Mouse (Mus musculus) hindbrain, postnatal 0 days (tissue): ENCODE measurements around the gene Nrp1. TPM values are rescaled to one million over a fixed set of nuclear protein-coding genes. Genes with fewer than 3 reads are reported as not detected.
A peak's percentile ranks its signal among the peaks of the same experiment; 100 is the strongest.

Experiments
- ATAC-seq: fragments of 200-750 bp; cut with Nextera tagmentation; 2 replicates; pipeline ENCODE4 v1.8.0; 2017; ENCODE audit warnings: mild to moderate bottlenecking, moderate TSS enrichment, moderate library complexity
- DNase-seq: peaks from one replicate; pipeline ENCODE4 v3.0.0-alpha.2; 2015; ENCODE audit warnings: low spot score
- H3K27ac ChIP-seq: fragments of 300-500 bp; sonication (generic); 2 replicates; pipeline ENCODE4 v1.5.1; 2014; ENCODE audit warnings: mild to moderate bottlenecking
- H3K27me3 ChIP-seq: fragments of 300-500 bp; sonication (generic); 2 replicates; pipeline ENCODE4 v1.6.1; 2014; ENCODE audit warnings: low read length, mixed read lengths; ENCODE audit not compliant: insufficient read depth
- H3K36me3 ChIP-seq: fragments of 300-500 bp; sonication (generic); 2 replicates; pipeline ENCODE4 v1.6.1; 2014; ENCODE audit warnings: low read length, mixed read lengths; ENCODE audit not compliant: insufficient read depth
- H3K4me1 ChIP-seq: fragments of 300-500 bp; sonication (generic); 2 replicates; pipeline ENCODE4 v1.6.1; 2014; ENCODE audit warnings: antibody characterized with exemption, low read length, mixed read lengths; ENCODE audit not compliant: insufficient read depth
- H3K4me2 ChIP-seq: fragments of 300-500 bp; sonication (generic); 2 replicates; pipeline ENCODE4 v1.6.1; 2014; ENCODE audit warnings: low read depth, mild to moderate bottlenecking, low read length, moderate library complexity, mixed read lengths
- H3K4me3 ChIP-seq: fragments of 300-500 bp; sonication (generic); 2 replicates; pipeline ENCODE4 v1.5.1; 2014; ENCODE audit warnings: low read length
- H3K9ac ChIP-seq: fragments of 300-500 bp; sonication (generic); replicated peaks from 2 replicates; pipeline ENCODE4 v1.6.1; 2014; ENCODE audit warnings: mild to moderate bottlenecking, low read length, moderate library complexity, mixed read lengths
- H3K9me3 ChIP-seq: fragments of 300-500 bp; sonication (generic); 2 replicates; pipeline ENCODE4 v1.6.1; 2016; ENCODE audit warnings: low read length, mixed read lengths
- CTCF ChIP-seq: IDR thresholded peaks from 2 replicates; pipeline ENCODE4 v1.5.1; 2016; ENCODE audit warnings: antibody characterized with exemption, control low read depth, low read depth
- WGBS: fragments of 180-500 bp; shearing (Covaris S2); extraction: QIAGEN DNeasy Blood & Tissue Kit; methylation state at CpG from one replicate; pipeline ENCODE4 v1.1.7; 2014; 5-methylcytosine and 5-hydroxymethylcytosine counted together
- polyA plus RNA-seq: library from polyadenylated mRNA; unstranded; fragments of >200 nt; fragmentation: Nextera tagmentation; extraction: Ambion mirVana; gene quantifications from 2 replicates; pipeline ENCODE4 v1.2.1, GENCODE M21; 2015
- total RNA-seq: library from RNA; depleted of rRNA; stranded (reverse); fragments of >200 nt; gene quantifications from 2 replicates; pipeline ENCODE4 v1.2.3, GENCODE M21; 2014

Gene Nrp1
- total and polyA plus RNA-seq, 2 experiments from 2014 or later: 44.3 to 51.0 TPM

GRCm38 (mm10) chr8:128396968-128397367 lies 38.6 kb downstream of the Nrp1 start:
- Histone ChIP-seq H3K9me3 (no peaks in the 10 kb centered on the region), H3K27ac (no peak overlapping the region), H3K27me3 (no peaks in the 10 kb centered on the region), H3K4me2 (no peak overlapping the region), H3K4me3 (no peak overlapping the region), H3K4me1 (0 out of 2 replicates have a peak, but pooled peaks cover 4% of the 10 kb centered on the region), H3K9ac (no peak overlapping the region), H3K36me3 (no peaks in the 10 kb centered on the region)
- TF ChIP-seq CTCF: no peak
- 52% methylated on average over 7 of the region's 7 CpGs for WGBS
- ATAC-seq (no peak), DNase-seq (no peak)

GRCm38 (mm10) chr8:128397441-128397840 lies 39.0 kb downstream of the Nrp1 start:
- H3K4me1 ChIP-seq: 0 out of 2 replicates have a peak, but pooled peaks cover 4% of the 10 kb centered on the region
- H3K9ac ChIP-seq: no peak overlapping the region
- no peak for TF ChIP-seq CTCF
- H3K9me3 ChIP-seq: no peaks in the 10 kb centered on the region
- WGBS: 49% methylated on average over 3 of the region's 3 CpGs
- ATAC-seq: no peak
- H3K4me3 ChIP-seq: no peak overlapping the region
- H3K36me3 ChIP-seq: no peaks in the 10 kb centered on the region
- no peak overlapping the region for H3K4me2 ChIP-seq
- no peaks in the 10 kb centered on the region for H3K27me3 ChIP-seq
- H3K27ac ChIP-seq: no peak overlapping the region
- DNase-seq: no peak

GRCm38 (mm10) chr8:128398472-128399091 lies 40.2 kb downstream of the Nrp1 start:
- DNase-seq (no peak), ATAC-seq (no peak)
- H3K9ac ChIP-seq: no peak overlapping the region
- H3K9me3 ChIP-seq: no peaks in the 10 kb centered on the region
- 0 out of 2 replicates have a peak, but pooled peaks cover 4% of the 10 kb centered on the region for H3K4me1 ChIP-seq
- no peak overlapping the region for H3K4me2 ChIP-seq
- H3K4me3 ChIP-seq: no peak overlapping the region
- H3K27ac ChIP-seq: no peak overlapping the region
- H3K36me3 ChIP-seq: no peaks in the 10 kb centered on the region
- H3K27me3 ChIP-seq: no peaks in the 10 kb centered on the region
- WGBS: 63% methylated on average over 11 of the region's 11 CpGs
- no peak for TF ChIP-seq CTCF

DNA sequence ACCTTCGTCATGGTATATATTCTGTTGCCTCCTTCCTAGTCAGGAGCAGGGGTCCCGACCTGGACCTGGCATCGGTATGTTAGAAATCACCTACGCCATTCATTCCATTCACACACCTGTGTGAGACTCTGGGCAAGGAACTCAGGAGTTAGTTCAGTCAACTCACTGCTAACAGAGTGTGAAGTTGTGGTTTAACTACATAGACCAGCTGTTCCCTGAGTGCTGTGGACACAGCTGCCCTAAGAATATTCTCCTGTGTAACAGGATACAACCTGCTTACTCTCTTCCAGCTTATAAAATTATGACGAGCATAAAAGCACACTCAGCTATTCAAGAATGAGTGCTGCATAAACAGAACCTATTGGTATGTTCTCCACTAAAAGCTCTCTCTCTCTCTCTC lies 41.9 kb downstream of the Nrp1 start:
- 83% methylated on average over 5 of the region's 5 CpGs for WGBS

GRCm38 (mm10) chr8:128404876-128405275 lies 46.5 kb downstream of the Nrp1 start:
- DNase-seq: no peak
- H3K4me2 ChIP-seq: no peak overlapping the region

More for the DNA sequence above, 41.9 kb downstream of the Nrp1 start:
- Histone ChIP-seq H3K27ac (no peak overlapping the region), H3K9ac (no peak overlapping the region), H3K36me3 (no peaks in the 10 kb centered on the region), H3K27me3 (no peaks in the 10 kb centered on the region), H3K4me3 (no peak overlapping the region), H3K9me3 (no peaks in the 10 kb centered on the region), H3K4me1 (0 out of 2 replicates have a peak, but pooled peaks cover 4% of the 10 kb centered on the region), H3K4me2 (no peak overlapping the region)
- DNase-seq (no peak), ATAC-seq (no peak)
- no peak for TF ChIP-seq CTCF

GRCm38 (mm10) chr8:128413381-128413780 lies 55.0 kb downstream of the Nrp1 start:
- no peak overlapping the region for H3K9ac ChIP-seq
- no peaks in the 10 kb centered on the region for H3K9me3 ChIP-seq
- H3K36me3 ChIP-seq: no peaks in the 10 kb centered on the region
- TF ChIP-seq CTCF: no peak
- DNase-seq (peak; percentile 24), ATAC-seq (no peak)
- H3K4me3 ChIP-seq: no peak overlapping the region
- H3K4me1 ChIP-seq: peaks cover 3% of the 10 kb centered on the region; the same call in 1 of the 2 replicates
- no peaks in the 10 kb centered on the region for H3K27me3 ChIP-seq
- 57% methylated on average over 4 of the region's 4 CpGs for whole genome bisulfite sequencing
- H3K27ac ChIP-seq: no peak overlapping the region
- no peak overlapping the region for H3K4me2 ChIP-seq

More at GRCm38 (mm10) chr8:128404876-128405275, 46.5 kb downstream of the Nrp1 start:
- no peak overlapping the region for H3K4me3 ChIP-seq
- no peak overlapping the region for H3K9ac ChIP-seq
- H3K27me3 ChIP-seq: no peaks in the 10 kb centered on the region
- H3K36me3 ChIP-seq: no peaks in the 10 kb centered on the region
- TF ChIP-seq CTCF: no peak
- WGBS: 44% methylated on average over 2 of the region's 2 CpGs
- no peaks in the 10 kb centered on the region for H3K9me3 ChIP-seq
- H3K27ac ChIP-seq: no peak overlapping the region
- no peak for ATAC-seq
- H3K4me1 ChIP-seq: no peaks in the 10 kb centered on the region
